Mouse (Mus musculus) stomach, postnatal 0 days (tissue): Measurements from ENCODE around the gene Dnpep.

Experiments
- CTCF ChIP-seq: IDR thresholded peaks from 2 replicates; pipeline ENCODE4 v1.5.1; 2016; ENCODE audit warnings: antibody characterized with exemption, low read depth, mild to moderate bottlenecking, moderate library complexity
- EP300 ChIP-seq: optimal IDR thresholded peaks from 2 replicates; pipeline ENCODE3; 2016; ENCODE audit warnings: antibody characterized with exemption

DNA sequence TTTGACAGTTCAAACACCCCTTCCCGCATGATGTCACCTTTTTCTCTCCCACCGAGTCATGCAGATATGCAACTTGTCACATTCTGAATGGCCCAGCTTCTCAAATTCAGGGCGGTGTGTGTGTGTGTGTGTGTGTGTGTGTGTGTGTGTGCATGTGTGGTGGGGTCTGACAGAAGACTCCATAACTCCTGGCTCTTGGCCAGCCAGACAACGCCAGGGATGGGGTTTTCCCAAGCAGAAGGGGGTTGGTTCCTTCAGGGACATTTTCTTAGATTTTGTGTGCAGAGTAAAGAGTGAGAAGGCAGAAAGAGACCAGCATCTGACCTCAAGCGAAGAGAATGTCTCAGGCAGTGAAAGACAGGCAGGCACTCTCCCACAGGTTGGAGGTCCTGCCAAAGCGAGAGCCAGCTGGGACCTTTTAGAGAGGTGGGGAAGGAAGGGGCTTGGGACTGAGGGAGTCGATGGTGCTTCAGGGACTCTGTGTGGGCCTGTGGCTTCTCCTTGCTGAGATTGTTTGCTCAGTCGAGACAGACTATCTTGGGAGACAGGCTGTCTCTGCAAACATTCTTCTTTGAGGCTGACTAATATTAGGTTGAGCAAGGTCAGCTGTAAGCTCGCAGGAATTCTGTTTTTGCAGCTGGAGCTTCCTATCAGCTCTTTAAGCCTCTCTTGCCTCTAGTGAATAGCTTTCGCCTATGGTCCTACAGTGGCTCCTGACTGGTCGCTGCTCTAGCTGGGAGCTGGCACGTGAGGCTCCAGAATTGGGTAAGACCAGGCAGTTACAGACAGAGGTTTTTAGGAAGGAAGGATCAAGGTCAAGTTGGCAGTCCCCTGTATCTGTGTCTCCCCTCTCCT, 25.1 kb downstream of the Dnpep start:
- no peak for TF ChIP-seq CTCF
- no peak for TF ChIP-seq EP300
